Mouse (Mus musculus) small intestine, adult 2 months (tissue): Measurements from ENCODE around the gene Tmem176b.

ENCODE experiments used
- CTCF ChIP-seq: fragments of 200-500 bp; IDR thresholded peaks from 2 replicates; pipeline ENCODE4 v1.5.1; 2012; ENCODE audit warnings: low read depth, mild to moderate bottlenecking, control low read depth, inconsistent platforms, low read length, moderate library complexity, mixed read lengths; ENCODE audit not compliant: insufficient replicate concordance, insufficient read length; ENCODE audit errors: extremely low read depth
- POLR2A ChIP-seq: fragments of 200-500 bp; IDR thresholded peaks from 2 replicates; pipeline ENCODE4 v1.6.1; 2012; ENCODE audit warnings: low read depth, mild to moderate bottlenecking, control low read depth, inconsistent platforms, low read length, moderate library complexity

GRCm38 (mm10) chr6:48876510-48877135 lies 35.3 kb upstream of the Tmem176b start:
- no peak for TF ChIP-seq CTCF
- peak; percentile 72; the same call in 1 of the 2 replicates for TF ChIP-seq POLR2A
